Mouse (Mus musculus) neural tube, embryonic 10.5 days (tissue): ENCODE measurements around the gene Gm4214.
"Not testable (repeated sequence)": the region's sequence is repeated elsewhere in the genome, so short reads cannot be mapped to it uniquely, and the experiment has no call there.

ENCODE experiments used
- DNase-seq: peaks from one replicate; pipeline ENCODE4 v3.0.0-alpha.2; 2017; ENCODE audit warnings: low spot score; ENCODE audit errors: extremely low spot score

The Gm4214 gene

GRCm38 (mm10) chr7:22984573-22984972 lies at the start of gene Gm4214:
Gene Gm4214, minus strand, starts transcription at chr7:22984673.
- not testable (repeated sequence) for DNase-seq

GRCm38 (mm10) chr7:23019823-23020222 lies 35.4 kb upstream of the Gm4214 start, which contains the start of gene Gm4216:
Gene Gm4216, minus strand, starts transcription at chr7:23019923.
- not testable (repeated sequence) for DNase-seq
